Mouse (Mus musculus): ENCODE data around the gene Cct2. TPM values are rescaled to one million over a fixed set of nuclear protein-coding genes. Genes with fewer than 3 reads are reported as not detected.

Gene Cct2
- polyA plus RNA-seq, 1 experiment, result 25.9 TPM

- no peak for TF ChIP-seq GATA1 (IDR thresholded peaks at IDR 0.05; ENCODE audit: low read length)
Measured at GRCm38 (mm10) chr10:117078284-117078683, 14.7 kb upstream of the Cct2 start.

GRCm38 (mm10) chr10:117073176-117073575 lies 9.6 kb upstream of the Cct2 start:
- no peak for TF ChIP-seq GATA1 (IDR thresholded peaks at IDR 0.05; ENCODE audit: low read length)

GRCm38 (mm10) chr10:117072191-117072888 lies 8.7 kb upstream of the Cct2 start:
- no peak for TF ChIP-seq GATA1 (IDR thresholded peaks at IDR 0.05; ENCODE audit: low read length)

GRCm38 (mm10) chr10:117069109-117069508 lies 5.5 kb upstream of the Cct2 start:
- TF ChIP-seq GATA1 (IDR thresholded peaks at IDR 0.05; ENCODE audit: low read length), result no peak

GRCm38 (mm10) chr10:117064076-117064475 lies 462 bp upstream of the Cct2 start:
- TF ChIP-seq GATA1 (IDR thresholded peaks at IDR 0.05; ENCODE audit: low read length), result no peak

GRCm38 (mm10) chr10:117062894-117063253 lies 740 bp downstream of the Cct2 start:
- no peak for TF ChIP-seq GATA1 (IDR thresholded peaks at IDR 0.05; ENCODE audit: low read length)

GRCm38 (mm10) chr10:117055668-117056067 lies 7.9 kb downstream of the Cct2 start:
- no peak for TF ChIP-seq GATA1 (IDR thresholded peaks at IDR 0.05; ENCODE audit: low read length)

- TF ChIP-seq GATA1 (IDR thresholded peaks at IDR 0.05; ENCODE audit: low read length), result no peak
Measured at GRCm38 (mm10) chr10:117049961-117050597, 13.5 kb downstream of the Cct2 start.

GRCm38 (mm10) chr10:117049253-117049652 lies 14.4 kb downstream of the Cct2 start:
- TF ChIP-seq GATA1 (IDR thresholded peaks at IDR 0.05; ENCODE audit: low read length), result no peak

GRCm38 (mm10) chr10:117045175-117046056 lies 18.2 kb downstream of the Cct2 start, which contains the start of gene Lrrc10:
Lrrc10 (plus strand) TSS chr10:117045341.
- no peak for TF ChIP-seq GATA1 (IDR thresholded peaks at IDR 0.05; ENCODE audit: low read length)

GRCm38 (mm10) chr10:117042295-117042694 lies 21.3 kb downstream of the Cct2 start:
- no peak for TF ChIP-seq GATA1 (IDR thresholded peaks at IDR 0.05; ENCODE audit: low read length)

- TF ChIP-seq GATA1 (IDR thresholded peaks at IDR 0.05; ENCODE audit: low read length), result no peak
Measured at GRCm38 (mm10) chr10:117040355-117040754, 23.3 kb downstream of the Cct2 start.

GRCm38 (mm10) chr10:117033785-117034184 lies 29.8 kb downstream of the Cct2 start:
- no peak for TF ChIP-seq GATA1 (IDR thresholded peaks at IDR 0.05; ENCODE audit: low read length)

- TF ChIP-seq GATA1 (IDR thresholded peaks at IDR 0.05; ENCODE audit: low read length), result no peak
Measured at GRCm38 (mm10) chr10:117031160-117031559, 32.5 kb downstream of the Cct2 start.

- no peak for TF ChIP-seq GATA1 (IDR thresholded peaks at IDR 0.05; ENCODE audit: low read length)
Measured at GRCm38 (mm10) chr10:117026176-117026575, 37.4 kb downstream of the Cct2 start.

GRCm38 (mm10) chr10:117023693-117024092 lies 39.9 kb downstream of the Cct2 start:
- TF ChIP-seq GATA1 (IDR thresholded peaks at IDR 0.05; ENCODE audit: low read length), result no peak

Measured in G1E-ER4 (cell line).